Mouse (Mus musculus) lung, postnatal 0 days (tissue): Measurements from ENCODE around the gene Dse.

ENCODE experiments used
- CTCF ChIP-seq: IDR thresholded peaks from 2 replicates; pipeline ENCODE4 v1.5.1; 2016; ENCODE audit warnings: antibody characterized with exemption, mild to moderate bottlenecking
- EP300 ChIP-seq: IDR thresholded peaks from 2 replicates; pipeline ENCODE4 v1.6.1; 2016; ENCODE audit warnings: antibody characterized with exemption, mild to moderate bottlenecking, control low read depth

GRCm38 (mm10) chr10:34235384-34235783 lies 27.9 kb upstream of the Dse start:
- TF ChIP-seq CTCF = no peak
- TF ChIP-seq EP300 = no peak
